In the genomic region with DNA sequence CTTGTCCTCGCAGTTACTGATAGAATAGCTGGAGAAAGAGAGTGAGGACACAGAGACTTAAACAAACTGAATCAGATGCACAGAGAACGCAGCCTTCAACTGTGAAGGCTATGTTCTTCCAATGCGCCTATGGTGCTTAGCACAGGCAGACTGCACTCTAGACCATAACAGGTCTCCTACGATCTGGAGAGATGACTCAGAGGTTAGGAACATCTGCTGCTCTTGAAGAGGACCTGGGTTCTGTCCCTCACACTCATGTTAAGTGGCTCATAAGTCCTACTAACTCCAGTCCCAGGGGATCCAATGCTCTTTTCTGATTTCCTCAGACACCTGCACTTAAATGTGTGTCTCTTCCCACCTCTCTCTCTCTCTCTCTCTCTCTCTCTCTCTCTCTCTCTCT, we compare ENCODE assay signal across 21 mouse cellular contexts. TPM values are rescaled to one million over a fixed set of nuclear protein-coding genes. Genes with fewer than 3 reads are reported as not detected.
"Had no signal": no experiment of that assay in that cellular context is flagged by ENCODE, and none has a peak within 500 bp of the region (broad histone marks: within the 10 kb centered on the region; RNA-seq: fewer than 3 reads in every experiment).

No protein-coding gene starts in this region.

- ATAC-seq: midbrain, embryonic 16.5 days had no signal

- H3K27ac ChIP-seq: midbrain, embryonic 10.5 days; midbrain, embryonic 12.5 days; neural tube, embryonic 13.5 days; neural tube, embryonic 15.5 days had no signal

- H3K4me2 ChIP-seq: lung, embryonic 14.5 days; midbrain, embryonic 12.5 days; neural tube, embryonic 13.5 days; neural tube, embryonic 15.5 days had no signal

- H3K9me3 ChIP-seq: midbrain, embryonic 10.5 days; midbrain, embryonic 12.5 days; neural tube, embryonic 13.5 days; neural tube, embryonic 15.5 days had no signal

- H3K9ac ChIP-seq: lung, embryonic 14.5 days; midbrain, embryonic 12.5 days; neural tube, embryonic 13.5 days; neural tube, embryonic 15.5 days had no signal

- DNase-seq: lung, adult 18-20 months; lung, embryonic 14.5 days; lung, postnatal 10 days; lung, postnatal 4 days; midbrain, embryonic 14.5 days; retina, postnatal 1 day; right cerebral cortex, adult 18-20 months; right cerebral cortex, postnatal 25 days; right cerebral cortex, postnatal 4 days; spleen, adult 18-20 months; thymus, adult 18-20 months; thymus, postnatal 14 days; thymus, postnatal 36 days had no signal

- H3K27me3 ChIP-seq: midbrain, embryonic 12.5 days; neural tube, embryonic 13.5 days; neural tube, embryonic 15.5 days had no signal

- H3K4me1 ChIP-seq: neural tube, embryonic 13.5 days; neural tube, embryonic 15.5 days had no signal

- H3K4me3 ChIP-seq: midbrain, embryonic 10.5 days; midbrain, embryonic 12.5 days; myocyte; neural tube, embryonic 13.5 days; neural tube, embryonic 15.5 days had no signal

- H3K36me3 ChIP-seq: midbrain, embryonic 10.5 days; midbrain, embryonic 12.5 days; neural tube, embryonic 13.5 days; neural tube, embryonic 15.5 days had no signal

RNA-seq across cellular contexts. Expression of gene Galnt18, which starts 24.9 kb away (rescaled TPM):
- total RNA-seq: megakaryocyte, adult 5-6 weeks; megakaryocyte-erythroid progenitor cell, adult 5-6 weeks had no signal
